Mouse (Mus musculus): ENCODE measurements around the gene Creb5. TPM values are rescaled to one million over a fixed set of nuclear protein-coding genes. Genes with fewer than 3 reads are reported as not detected.

Gene Creb5
- polyA plus RNA-seq, 1 experiment from 2014 or later, result 45.8 TPM

DNA sequence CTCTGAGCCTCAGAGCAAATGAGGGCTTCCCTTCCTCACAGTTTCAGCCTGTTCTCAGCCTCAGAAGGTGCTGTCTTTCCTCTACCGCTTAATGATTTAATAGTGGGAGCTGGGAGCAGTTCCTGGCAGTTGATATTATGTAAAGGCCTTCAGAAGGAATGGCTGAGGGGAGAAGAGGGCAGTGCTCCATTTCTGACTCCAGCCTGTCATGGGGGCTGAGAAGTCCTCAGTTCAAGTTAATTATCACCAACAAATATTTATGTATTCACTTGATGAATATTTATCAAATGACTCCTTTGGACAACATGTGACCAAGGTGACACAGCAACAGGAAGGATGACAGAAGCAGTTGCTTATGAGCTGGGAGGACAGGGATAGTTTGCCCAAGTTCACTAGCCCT lies 214.2 kb downstream of the Creb5 start:
- no peaks in the 10 kb centered on the region for H3K36me3 ChIP-seq
- ATAC-seq (ENCODE audit: insufficient number of reproducible peaks, low FRiP score, low TSS enrichment, low read depth), result no peak
- H3K4me3 ChIP-seq, result no peak overlapping the region
- no peaks in the 10 kb centered on the region for H3K27me3 ChIP-seq
- WGBS, result 71% methylated on average over 1 of the region's 1 CpGs
- peaks cover 22% of the 10 kb centered on the region for H3K4me1 ChIP-seq
- no peaks in the 10 kb centered on the region for H3K9me3 ChIP-seq
- no peak overlapping the region for H3K27ac ChIP-seq
- H3K4me2 ChIP-seq, result no peak overlapping the region
- H3K9ac ChIP-seq, result no peak overlapping the region

DNA sequence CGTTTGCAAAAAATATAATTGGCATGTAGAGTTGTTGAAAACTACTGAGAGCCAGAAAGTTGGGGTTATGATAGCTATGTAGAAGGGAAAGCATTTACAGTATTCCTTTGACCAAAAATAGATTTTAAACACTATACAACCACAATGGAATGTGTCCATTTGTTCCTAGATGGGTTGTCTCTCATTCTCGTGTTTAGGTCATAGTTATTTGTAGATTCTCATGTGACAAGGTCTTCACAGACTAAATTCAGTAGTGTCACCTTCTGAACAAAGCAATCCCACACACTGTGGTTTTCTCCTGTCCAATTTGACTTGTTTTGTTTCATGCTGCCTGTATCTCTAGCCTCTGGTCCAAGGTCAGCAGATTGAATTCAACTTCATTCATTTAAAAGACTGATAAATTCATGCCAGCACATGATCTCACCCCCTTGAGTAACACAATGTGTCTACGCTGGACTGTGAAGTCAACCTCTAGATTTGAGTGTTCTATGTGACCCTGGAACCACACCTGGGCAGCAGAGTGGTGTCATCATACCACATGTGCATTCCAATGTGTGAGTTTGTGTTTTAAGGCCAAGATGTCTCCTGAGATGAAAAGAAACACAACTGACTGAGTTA lies 220.0 kb downstream of the Creb5 start:
- Histone ChIP-seq H3K27me3 (no peaks in the 10 kb centered on the region), H3K4me1 (no peaks in the 10 kb centered on the region), H3K36me3 (no peaks in the 10 kb centered on the region), H3K9ac (no peak overlapping the region), H3K9me3 (no peaks in the 10 kb centered on the region), H3K27ac (no peak overlapping the region), H3K4me2 (no peak overlapping the region), H3K4me3 (no peak overlapping the region)
- no peak for ATAC-seq (ENCODE audit: insufficient number of reproducible peaks, low FRiP score, low TSS enrichment, low read depth)
- WGBS, result 66% methylated on average over 3 of the region's 3 CpGs

- no peak overlapping the region for H3K4me2 ChIP-seq
- H3K4me1 ChIP-seq, result no peaks in the 10 kb centered on the region
- H3K27me3 ChIP-seq, result no peaks in the 10 kb centered on the region
- no peak overlapping the region for H3K9ac ChIP-seq
- no peak for ATAC-seq (ENCODE audit: insufficient number of reproducible peaks, low FRiP score, low TSS enrichment, low read depth)
- no peaks in the 10 kb centered on the region for H3K9me3 ChIP-seq
- no peaks in the 10 kb centered on the region for H3K36me3 ChIP-seq
- H3K4me3 ChIP-seq, result no peak overlapping the region
- 88% methylated on average over 3 of the region's 3 CpGs for WGBS
- no peak overlapping the region for H3K27ac ChIP-seq
Observed at GRCm38 (mm10) chr6:53508847-53509494, 221.9 kb downstream of the Creb5 start.

- Histone ChIP-seq H3K27me3 (no peaks in the 10 kb centered on the region), H3K4me1 (no peaks in the 10 kb centered on the region), H3K9ac (no peak overlapping the region), H3K4me2 (no peak overlapping the region), H3K9me3 (no peaks in the 10 kb centered on the region), H3K4me3 (no peak overlapping the region), H3K36me3 (no peaks in the 10 kb centered on the region), H3K27ac (no peak overlapping the region)
- no peak for ATAC-seq (ENCODE audit: insufficient number of reproducible peaks, low FRiP score, low TSS enrichment, low read depth)
- WGBS, result 73% methylated on average over 7 of the region's 7 CpGs
Observed at GRCm38 (mm10) chr6:53510005-53510404, 222.9 kb downstream of the Creb5 start.

GRCm38 (mm10) chr6:53512226-53512625 lies 225.2 kb downstream of the Creb5 start:
- Histone ChIP-seq H3K9ac (no peak overlapping the region), H3K27ac (no peak overlapping the region), H3K4me3 (no peak overlapping the region), H3K4me1 (no peaks in the 10 kb centered on the region), H3K27me3 (no peaks in the 10 kb centered on the region), H3K36me3 (no peaks in the 10 kb centered on the region), H3K4me2 (no peak overlapping the region), H3K9me3 (no peaks in the 10 kb centered on the region)
- WGBS, result 70% methylated on average over 8 of the region's 8 CpGs
- ATAC-seq (ENCODE audit: insufficient number of reproducible peaks, low FRiP score, low TSS enrichment, low read depth), result no peak

- no peak overlapping the region for H3K27ac ChIP-seq
- H3K9ac ChIP-seq, result no peak overlapping the region
- no peak overlapping the region for H3K4me3 ChIP-seq
- no peak for ATAC-seq (ENCODE audit: insufficient number of reproducible peaks, low FRiP score, low TSS enrichment, low read depth)
- no peaks in the 10 kb centered on the region for H3K36me3 ChIP-seq
- no peaks in the 10 kb centered on the region for H3K4me1 ChIP-seq
- H3K9me3 ChIP-seq, result no peaks in the 10 kb centered on the region
- WGBS, result 80% methylated on average over 2 of the region's 2 CpGs
- H3K4me2 ChIP-seq, result no peak overlapping the region
- no peaks in the 10 kb centered on the region for H3K27me3 ChIP-seq
Observed at GRCm38 (mm10) chr6:53513380-53513779, 226.3 kb downstream of the Creb5 start.

DNA sequence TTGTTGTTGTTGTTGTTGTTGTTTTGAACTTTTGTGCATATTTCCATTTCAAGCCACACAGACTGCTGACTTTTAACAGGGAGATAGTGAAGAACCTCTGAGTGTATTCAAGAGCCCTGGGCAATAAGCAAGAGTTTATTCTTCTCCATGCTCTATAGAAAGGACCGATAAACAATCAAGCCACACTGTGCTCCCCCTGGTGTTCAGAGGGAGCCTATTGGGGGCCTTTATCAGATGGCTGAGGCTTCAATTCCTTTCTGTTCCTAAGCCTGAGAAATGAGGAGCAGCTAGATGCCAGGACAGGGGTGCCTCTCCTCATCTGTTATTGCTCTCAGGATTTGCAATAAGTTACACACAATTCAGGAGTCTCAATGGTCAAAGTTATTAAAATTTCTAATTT lies 227.8 kb downstream of the Creb5 start:
- Histone ChIP-seq H3K9me3 (no peaks in the 10 kb centered on the region), H3K4me3 (no peak overlapping the region), H3K9ac (no peak overlapping the region), H3K4me2 (no peak overlapping the region), H3K27ac (no peak overlapping the region), H3K4me1 (no peaks in the 10 kb centered on the region), H3K36me3 (no peaks in the 10 kb centered on the region), H3K27me3 (no peaks in the 10 kb centered on the region)
- no peak for ATAC-seq (ENCODE audit: insufficient number of reproducible peaks, low FRiP score, low TSS enrichment, low read depth)
- WGBS, result 45% methylated on average over 1 of the region's 1 CpGs

DNA sequence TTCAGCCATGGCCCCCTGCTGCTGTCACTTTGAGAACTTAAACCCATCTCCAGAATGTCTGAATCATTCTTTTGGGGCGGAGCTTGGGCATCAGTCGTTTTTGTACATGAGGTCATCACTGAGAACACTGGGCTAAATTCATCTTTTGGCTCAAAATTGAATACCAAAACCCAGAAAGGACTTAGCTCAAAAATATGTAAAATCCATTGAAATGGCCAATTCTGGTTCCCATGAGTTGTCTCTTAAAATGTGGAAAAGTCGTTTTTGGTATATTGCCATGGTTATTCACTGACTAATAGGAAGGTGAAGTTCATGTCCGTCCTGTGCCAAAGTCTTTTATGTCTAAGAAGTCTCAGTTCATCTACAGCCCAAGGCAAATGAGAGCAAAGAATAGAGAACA lies 228.5 kb downstream of the Creb5 start:
- H3K4me2 ChIP-seq, result no peak overlapping the region
- H3K9ac ChIP-seq, result no peak overlapping the region
- H3K36me3 ChIP-seq, result no peaks in the 10 kb centered on the region
- no peaks in the 10 kb centered on the region for H3K27me3 ChIP-seq
- 70% methylated on average over 4 of the region's 4 CpGs for WGBS
- H3K4me1 ChIP-seq, result no peaks in the 10 kb centered on the region
- no peaks in the 10 kb centered on the region for H3K9me3 ChIP-seq
- H3K4me3 ChIP-seq, result no peak overlapping the region
- ATAC-seq (ENCODE audit: insufficient number of reproducible peaks, low FRiP score, low TSS enrichment, low read depth), result no peak
- no peak overlapping the region for H3K27ac ChIP-seq

- ATAC-seq (ENCODE audit: insufficient number of reproducible peaks, low FRiP score, low TSS enrichment, low read depth), result no peak
- H3K27me3 ChIP-seq, result no peaks in the 10 kb centered on the region
- H3K9me3 ChIP-seq, result no peaks in the 10 kb centered on the region
- no peak overlapping the region for H3K9ac ChIP-seq
- no peak overlapping the region for H3K4me2 ChIP-seq
- H3K4me1 ChIP-seq, result no peaks in the 10 kb centered on the region
- H3K27ac ChIP-seq, result 0 out of 2 replicates have a peak overlapping the region, but pooled peaks have one; percentile 4
- 71% methylated on average over 5 of the region's 5 CpGs for WGBS
- H3K36me3 ChIP-seq, result no peaks in the 10 kb centered on the region
- no peak overlapping the region for H3K4me3 ChIP-seq
Observed at GRCm38 (mm10) chr6:53517371-53517945, 230.4 kb downstream of the Creb5 start.

DNA sequence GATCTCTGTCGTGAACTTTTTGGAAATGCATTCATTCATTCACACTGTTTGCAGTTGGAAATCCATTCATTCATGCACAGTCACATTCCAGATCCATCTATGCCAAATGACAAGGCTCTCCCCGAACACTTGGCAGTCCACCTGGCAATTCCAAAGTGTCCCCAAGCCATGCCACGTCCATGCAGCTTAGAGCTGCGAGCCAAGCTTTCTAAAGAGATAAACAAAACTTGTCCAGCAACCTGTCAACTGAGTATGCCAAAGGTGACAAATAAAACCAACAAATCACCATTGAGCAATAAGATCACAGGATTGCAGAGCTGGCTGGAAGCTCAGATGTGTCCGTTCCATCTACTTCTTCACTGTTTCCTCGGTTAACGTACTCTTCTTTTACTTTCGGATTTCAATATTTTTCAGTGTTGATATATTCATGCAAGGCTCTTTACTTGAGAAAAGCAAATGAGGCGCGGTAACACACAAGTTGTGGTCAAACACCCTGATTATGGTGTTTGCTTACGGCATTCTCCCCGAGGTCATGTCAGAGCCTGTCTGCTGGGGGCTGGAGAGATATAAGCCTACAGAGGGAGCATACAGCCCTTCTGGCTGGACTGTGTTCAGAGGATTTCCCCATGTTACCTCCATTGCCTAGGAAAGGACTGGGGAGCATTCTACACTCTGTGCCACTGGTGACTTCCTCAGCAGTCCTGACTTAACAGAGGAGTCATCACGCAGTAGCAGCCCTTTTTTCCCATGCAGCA lies 236.8 kb downstream of the Creb5 start:
- H3K36me3 ChIP-seq, result no peaks in the 10 kb centered on the region
- H3K9me3 ChIP-seq, result no peaks in the 10 kb centered on the region
- 83% methylated on average over 13 of the region's 13 CpGs for WGBS
- no peak for ATAC-seq (ENCODE audit: insufficient number of reproducible peaks, low FRiP score, low TSS enrichment, low read depth)
- no peaks in the 10 kb centered on the region for H3K4me1 ChIP-seq
- no peak overlapping the region for H3K4me2 ChIP-seq
- no peak overlapping the region for H3K9ac ChIP-seq
- H3K27me3 ChIP-seq, result no peaks in the 10 kb centered on the region
- H3K27ac ChIP-seq, result no peak overlapping the region
- H3K4me3 ChIP-seq, result no peak overlapping the region

DNA sequence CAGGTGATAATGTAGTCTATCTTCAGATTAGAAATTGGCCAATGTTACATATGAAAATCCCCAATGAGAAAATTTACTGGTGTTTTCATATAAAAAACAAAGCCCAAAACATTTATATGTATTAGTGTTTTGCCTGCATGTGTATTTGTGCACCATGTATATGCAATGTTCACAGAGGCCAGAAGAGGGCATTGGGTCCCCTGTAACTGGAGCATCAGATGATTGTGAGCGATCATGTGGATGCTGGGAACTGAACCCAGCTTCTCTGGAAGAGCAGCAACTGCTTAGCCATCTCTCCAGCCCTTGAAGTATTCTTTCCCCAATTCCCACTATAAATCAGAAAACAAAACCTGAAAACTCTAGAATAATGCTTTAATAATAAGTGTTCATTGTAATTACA lies 239.4 kb downstream of the Creb5 start:
- ATAC-seq (ENCODE audit: insufficient number of reproducible peaks, low FRiP score, low TSS enrichment, low read depth), result no peak
- no peak overlapping the region for H3K27ac ChIP-seq
- no peaks in the 10 kb centered on the region for H3K9me3 ChIP-seq
- H3K4me1 ChIP-seq, result peaks cover 11% of the 10 kb centered on the region; the same call in 1 of the 2 replicates
- H3K9ac ChIP-seq, result no peak overlapping the region
- no peak overlapping the region for H3K4me3 ChIP-seq
- H3K36me3 ChIP-seq, result no peaks in the 10 kb centered on the region
- WGBS, result 80% methylated on average over 1 of the region's 1 CpGs
- no peaks in the 10 kb centered on the region for H3K27me3 ChIP-seq
- H3K4me2 ChIP-seq, result no peak overlapping the region

DNA sequence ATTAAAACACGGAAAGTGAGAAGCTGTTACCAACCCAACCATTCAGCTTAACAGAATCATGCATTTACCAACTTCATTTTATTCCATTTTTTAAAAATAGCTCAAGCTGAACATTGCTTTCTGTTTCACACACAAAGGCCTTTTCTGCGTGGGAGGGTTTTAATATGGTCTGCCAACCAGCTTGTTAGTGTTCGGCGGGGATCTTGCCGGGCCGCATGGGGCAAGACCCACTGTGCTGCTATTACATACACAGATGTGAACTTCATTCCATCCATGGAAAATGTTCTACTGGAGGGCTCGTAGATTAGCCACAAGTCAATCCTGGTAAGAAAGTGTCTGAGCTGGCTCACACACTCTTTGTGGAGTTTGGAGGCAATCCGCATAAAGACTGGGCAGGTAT lies 243.7 kb downstream of the Creb5 start:
- H3K36me3 ChIP-seq, result no peaks in the 10 kb centered on the region
- H3K27me3 ChIP-seq, result no peaks in the 10 kb centered on the region
- H3K4me2 ChIP-seq, result no peak overlapping the region
- peaks cover 11% of the 10 kb centered on the region; the same call in 1 of the 2 replicates for H3K4me1 ChIP-seq
- 33% methylated on average over 8 of the region's 8 CpGs for WGBS
- H3K9ac ChIP-seq, result no peak overlapping the region
- peak overlapping the region; percentile 63 for H3K27ac ChIP-seq
- H3K9me3 ChIP-seq, result no peaks in the 10 kb centered on the region
- H3K4me3 ChIP-seq, result no peak overlapping the region
- no peak for ATAC-seq (ENCODE audit: insufficient number of reproducible peaks, low FRiP score, low TSS enrichment, low read depth)

All from limb, embryonic 15.5 days (tissue).